Mouse (Mus musculus): ENCODE results near the gene Ppia. TPM values are rescaled to one million over a fixed set of nuclear protein-coding genes. Genes with fewer than 3 reads are reported as not detected.

Ppia gene
- polyA plus RNA-seq, 1 experiment from 2014 or later = 5,401 TPM

DNA sequence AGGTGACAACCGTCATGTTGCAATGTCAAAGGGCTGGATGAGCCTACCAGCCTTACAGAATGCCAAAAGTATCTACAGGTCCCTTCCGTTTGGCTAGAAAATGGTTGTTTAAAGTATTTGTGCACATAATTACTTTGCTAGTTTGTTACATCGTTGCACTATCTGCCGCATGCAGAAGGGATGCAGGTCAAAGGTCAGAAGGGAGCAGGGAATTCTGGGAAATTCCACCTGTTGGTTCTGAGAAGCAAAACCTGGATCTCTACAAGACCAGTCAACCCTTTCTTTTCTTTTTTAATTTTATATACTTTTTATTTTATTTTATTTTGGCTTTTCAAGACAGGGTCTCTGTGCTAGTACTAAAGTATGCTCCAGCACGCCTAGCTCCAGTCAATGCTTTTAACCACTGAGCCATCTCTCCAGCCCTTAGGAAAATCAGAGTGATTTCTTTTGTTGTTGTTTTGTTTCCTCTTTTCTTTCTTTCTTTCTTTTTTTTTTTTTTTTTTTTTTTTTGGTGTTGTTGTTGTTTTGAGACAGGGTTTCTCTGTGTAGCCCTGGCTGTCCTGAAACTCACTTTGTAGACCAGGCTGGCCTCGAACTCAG lies 27.0 kb upstream of the Ppia start:
- H3K4me2 ChIP-seq = peak overlapping the region; percentile 91
- DNase-seq (ENCODE audit: low spot score) = no peak
- peak overlapping the region; percentile 86 for H3K4me3 ChIP-seq (ENCODE audit: low read depth, low read length)
- no peaks in the 10 kb centered on the region for H3K9me3 ChIP-seq (ENCODE audit: control insufficient read depth, low read length)
- H3K36me3 ChIP-seq (ENCODE audit: control insufficient read depth, insufficient read depth, low read length) = peaks cover 9% of the 10 kb centered on the region; the same call in 1 of the 2 replicates
- H3K4me1 ChIP-seq (replicated peaks; ENCODE audit: control insufficient read depth, insufficient read depth, low read length) = peaks cover 27% of the 10 kb centered on the region
- peak overlapping the region; percentile 96 for H3K27ac ChIP-seq (ENCODE audit: low read depth, low read length)
- WGBS = 89% methylated on average over 6 of the region's 6 CpGs
- peak overlapping the region; percentile 77 for H3K9ac ChIP-seq (ENCODE audit: low read depth, low read length)
- H3K27me3 ChIP-seq (replicated peaks; ENCODE audit: control insufficient read depth, insufficient read depth, low read length) = no peaks in the 10 kb centered on the region
- no peak for ATAC-seq (replicated peaks; ENCODE audit: low FRiP score)

DNA sequence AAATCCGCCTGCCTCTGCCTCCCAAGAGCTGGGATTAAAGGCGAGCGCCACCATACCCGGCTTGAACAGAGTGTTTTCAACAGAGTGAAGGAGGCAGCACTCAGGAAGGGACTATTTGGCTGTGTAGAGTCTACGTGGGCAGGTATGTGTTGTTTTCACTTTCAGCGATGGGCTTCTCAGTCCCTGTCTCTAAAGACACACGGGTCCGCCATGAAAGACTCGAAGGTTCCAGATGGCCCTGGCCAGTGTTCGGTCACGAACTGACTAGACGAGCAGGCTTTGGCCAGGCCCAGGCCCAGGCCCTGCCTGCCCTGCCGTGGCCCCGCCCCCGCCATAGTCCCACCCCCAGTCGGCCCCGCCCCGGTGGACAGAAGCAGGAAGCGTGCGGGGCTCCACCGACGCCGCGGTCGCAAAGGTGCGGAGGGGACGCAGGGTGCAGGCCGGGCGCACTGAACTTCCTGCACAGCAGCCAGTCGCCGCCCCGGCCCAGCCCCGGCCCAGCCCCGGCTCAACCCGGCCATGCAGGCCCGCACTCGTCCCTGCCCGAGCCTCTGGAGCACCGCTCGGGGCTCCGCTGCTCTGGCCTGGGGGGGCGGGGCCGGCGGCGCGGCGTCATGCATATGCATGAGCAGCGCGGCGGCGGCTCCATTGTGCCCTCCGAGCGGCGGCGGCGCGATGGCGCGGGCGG lies 26.4 kb upstream of the Ppia start, which contains the start of gene Zmiz2:
Gene Zmiz2 (plus strand): TSS at position 349 of the 688 bp plus-strand sequence.
- peak within 1 kb of the TSS; percentile 77 for H3K9ac ChIP-seq (ENCODE audit: low read depth, low read length)
- H3K36me3 ChIP-seq (ENCODE audit: control insufficient read depth, insufficient read depth, low read length) = peaks cover 9% of the 10 kb centered on the region; the same call in 1 of the 2 replicates
- H3K27me3 ChIP-seq (replicated peaks; ENCODE audit: control insufficient read depth, insufficient read depth, low read length) = no peaks in the 10 kb centered on the region
- peak within 1 kb of the TSS; percentile 96 for H3K27ac ChIP-seq (ENCODE audit: low read depth, low read length)
- no peaks in the 10 kb centered on the region for H3K9me3 ChIP-seq (ENCODE audit: control insufficient read depth, low read length)
- peak; percentile 98 for DNase-seq (ENCODE audit: low spot score)
- WGBS = 6% methylated on average over 43 of the region's 60 CpGs
- H3K4me2 ChIP-seq = peak within 1 kb of the TSS; percentile 91
- H3K4me3 ChIP-seq (ENCODE audit: low read depth, low read length) = peak within 1 kb of the TSS; percentile 86
- ATAC-seq (replicated peaks; ENCODE audit: low FRiP score) = peak; percentile 99
- H3K4me1 ChIP-seq (replicated peaks; ENCODE audit: control insufficient read depth, insufficient read depth, low read length) = peaks cover 27% of the 10 kb centered on the region

GRCm38 (mm10) chr11:6389483-6389921 lies 25.7 kb upstream of the Ppia start:
- Histone ChIP-seq H3K4me3 (ENCODE audit: low read depth, low read length) (peak overlapping the region; percentile 86), H3K4me2 (peak overlapping the region; percentile 91), H3K36me3 (ENCODE audit: control insufficient read depth, insufficient read depth, low read length) (peaks cover 9% of the 10 kb centered on the region; the same call in 1 of the 2 replicates), H3K27me3 (replicated peaks; ENCODE audit: control insufficient read depth, insufficient read depth, low read length) (no peaks in the 10 kb centered on the region), H3K9me3 (ENCODE audit: control insufficient read depth, low read length) (no peaks in the 10 kb centered on the region), H3K9ac (ENCODE audit: low read depth, low read length) (peak overlapping the region; percentile 77), H3K27ac (ENCODE audit: low read depth, low read length) (peak overlapping the region; percentile 96), H3K4me1 (replicated peaks; ENCODE audit: control insufficient read depth, insufficient read depth, low read length) (peaks cover 27% of the 10 kb centered on the region)
- WGBS = under 1% methylated on average over 40 of the region's 43 CpGs
- ATAC-seq (replicated peaks; ENCODE audit: low FRiP score) (peak; percentile 5; the same call in 1 of the 2 replicates), DNase-seq (ENCODE audit: low spot score) (peak; percentile 53)

DNA sequence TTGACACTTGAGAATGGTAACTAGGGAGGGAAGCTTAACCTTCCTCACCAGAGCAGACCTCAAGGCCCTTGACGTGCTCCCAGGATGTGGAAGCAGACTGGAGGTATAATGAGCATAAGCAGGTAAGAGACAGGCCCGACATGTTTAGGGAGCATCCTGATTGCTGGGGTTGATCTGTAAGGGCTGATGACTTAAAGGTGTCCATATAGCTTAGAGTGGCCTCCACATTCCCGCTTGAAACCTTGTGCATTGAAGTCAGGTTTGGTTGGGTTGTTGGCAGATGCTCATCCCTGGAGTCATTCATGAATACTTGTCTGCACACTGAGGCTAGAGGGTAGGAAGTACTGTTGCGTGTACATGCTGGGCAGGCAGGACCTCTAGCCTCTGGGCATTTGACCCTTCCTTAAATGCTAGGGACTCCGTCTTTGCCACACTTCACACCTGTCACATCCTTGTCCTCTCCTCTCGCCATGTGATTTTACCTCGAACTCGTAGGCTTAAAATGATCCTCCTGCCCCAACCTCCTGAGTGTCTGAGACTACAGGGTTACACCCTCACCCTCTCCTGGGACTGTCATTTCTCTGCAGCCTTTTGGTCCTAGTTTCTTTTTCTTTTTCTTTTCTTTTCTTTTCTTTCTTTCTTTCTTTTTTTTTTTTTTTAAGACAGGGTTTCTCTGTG lies 24.7 kb upstream of the Ppia start:
- H3K27me3 ChIP-seq (replicated peaks; ENCODE audit: control insufficient read depth, insufficient read depth, low read length) = no peaks in the 10 kb centered on the region
- peak overlapping the region; percentile 86 for H3K4me3 ChIP-seq (ENCODE audit: low read depth, low read length)
- H3K9me3 ChIP-seq (ENCODE audit: control insufficient read depth, low read length) = no peaks in the 10 kb centered on the region
- H3K27ac ChIP-seq (ENCODE audit: low read depth, low read length) = no peak overlapping the region
- WGBS = 80% methylated on average over 8 of the region's 8 CpGs
- ATAC-seq (replicated peaks; ENCODE audit: low FRiP score) (no peak), DNase-seq (ENCODE audit: low spot score) (no peak)
- peaks cover 9% of the 10 kb centered on the region; the same call in 1 of the 2 replicates for H3K36me3 ChIP-seq (ENCODE audit: control insufficient read depth, insufficient read depth, low read length)
- peak overlapping the region; percentile 77 for H3K9ac ChIP-seq (ENCODE audit: low read depth, low read length)
- peaks cover 27% of the 10 kb centered on the region for H3K4me1 ChIP-seq (replicated peaks; ENCODE audit: control insufficient read depth, insufficient read depth, low read length)
- H3K4me2 ChIP-seq = peak overlapping the region; percentile 91

GRCm38 (mm10) chr11:6391516-6392276 lies 23.5 kb upstream of the Ppia start:
- Histone ChIP-seq H3K9ac (ENCODE audit: low read depth, low read length) (no peak overlapping the region; the same call in 1 of the 2 replicates), H3K4me3 (ENCODE audit: low read depth, low read length) (no peak overlapping the region), H3K4me2 (no peak overlapping the region), H3K4me1 (replicated peaks; ENCODE audit: control insufficient read depth, insufficient read depth, low read length) (peaks cover 27% of the 10 kb centered on the region), H3K27me3 (replicated peaks; ENCODE audit: control insufficient read depth, insufficient read depth, low read length) (no peaks in the 10 kb centered on the region), H3K9me3 (ENCODE audit: control insufficient read depth, low read length) (no peaks in the 10 kb centered on the region), H3K36me3 (ENCODE audit: control insufficient read depth, insufficient read depth, low read length) (peaks cover 19% of the 10 kb centered on the region; the same call in 1 of the 2 replicates), H3K27ac (ENCODE audit: low read depth, low read length) (no peak overlapping the region)
- WGBS = 77% methylated on average over 8 of the region's 8 CpGs
- ATAC-seq (replicated peaks; ENCODE audit: low FRiP score) = no peak
- no peak for DNase-seq (ENCODE audit: low spot score)

GRCm38 (mm10) chr11:6392857-6393256 lies 22.4 kb upstream of the Ppia start:
- ATAC-seq (replicated peaks; ENCODE audit: low FRiP score) (no peak), DNase-seq (ENCODE audit: low spot score) (no peak)
- 54% methylated on average over 6 of the region's 6 CpGs for WGBS
- Histone ChIP-seq H3K9me3 (ENCODE audit: control insufficient read depth, low read length) (no peaks in the 10 kb centered on the region), H3K27ac (ENCODE audit: low read depth, low read length) (no peak overlapping the region), H3K27me3 (replicated peaks; ENCODE audit: control insufficient read depth, insufficient read depth, low read length) (no peaks in the 10 kb centered on the region), H3K4me1 (replicated peaks; ENCODE audit: control insufficient read depth, insufficient read depth, low read length) (peaks cover 27% of the 10 kb centered on the region), H3K36me3 (ENCODE audit: control insufficient read depth, insufficient read depth, low read length) (peaks cover 29% of the 10 kb centered on the region; the same call in 1 of the 2 replicates), H3K9ac (ENCODE audit: low read depth, low read length) (no peak overlapping the region), H3K4me2 (no peak overlapping the region), H3K4me3 (ENCODE audit: low read depth, low read length) (no peak overlapping the region)

GRCm38 (mm10) chr11:6393866-6394265 lies 21.4 kb upstream of the Ppia start:
- 88% methylated on average over 1 of the region's 1 CpGs for WGBS
- Histone ChIP-seq H3K4me2 (no peak overlapping the region), H3K9ac (ENCODE audit: low read depth, low read length) (no peak overlapping the region), H3K4me3 (ENCODE audit: low read depth, low read length) (no peak overlapping the region), H3K36me3 (ENCODE audit: control insufficient read depth, insufficient read depth, low read length) (peaks cover 38% of the 10 kb centered on the region; the same call in 1 of the 2 replicates), H3K27ac (ENCODE audit: low read depth, low read length) (no peak overlapping the region), H3K27me3 (replicated peaks; ENCODE audit: control insufficient read depth, insufficient read depth, low read length) (no peaks in the 10 kb centered on the region), H3K9me3 (ENCODE audit: control insufficient read depth, low read length) (no peaks in the 10 kb centered on the region), H3K4me1 (replicated peaks; ENCODE audit: control insufficient read depth, insufficient read depth, low read length) (peaks cover 27% of the 10 kb centered on the region)
- DNase-seq (ENCODE audit: low spot score) (no peak), ATAC-seq (replicated peaks; ENCODE audit: low FRiP score) (no peak)

DNA sequence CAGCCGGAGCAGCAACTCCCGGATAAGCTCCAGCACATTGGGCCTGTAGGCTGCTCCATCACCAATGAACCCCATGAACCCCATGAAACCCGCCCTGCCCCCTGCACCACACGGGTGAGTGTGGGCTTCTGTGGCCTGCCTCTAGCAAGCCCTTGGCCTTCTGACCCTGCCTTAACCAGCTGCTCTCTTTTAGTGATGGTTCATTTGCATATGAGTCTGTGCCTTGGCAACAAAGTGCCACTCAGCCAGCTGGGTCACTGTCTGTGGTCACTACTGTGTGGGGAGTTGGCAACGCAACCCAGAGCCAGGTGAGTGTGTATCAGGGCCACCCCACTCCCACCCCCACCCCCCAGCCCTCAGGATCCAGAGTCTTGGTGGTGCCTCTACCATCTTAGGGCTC lies 19.7 kb upstream of the Ppia start:
- no peak overlapping the region for H3K4me3 ChIP-seq (ENCODE audit: low read depth, low read length)
- 91% methylated on average over 5 of the region's 5 CpGs for WGBS
- no peak for DNase-seq (ENCODE audit: low spot score)
- peaks cover 48% of the 10 kb centered on the region for H3K36me3 ChIP-seq (ENCODE audit: control insufficient read depth, insufficient read depth, low read length)
- H3K27ac ChIP-seq (ENCODE audit: low read depth, low read length) = no peak overlapping the region
- no peak overlapping the region for H3K4me2 ChIP-seq
- no peaks in the 10 kb centered on the region for H3K9me3 ChIP-seq (ENCODE audit: control insufficient read depth, low read length)
- no peaks in the 10 kb centered on the region for H3K27me3 ChIP-seq (replicated peaks; ENCODE audit: control insufficient read depth, insufficient read depth, low read length)
- no peak for ATAC-seq (replicated peaks; ENCODE audit: low FRiP score)
- H3K9ac ChIP-seq (ENCODE audit: low read depth, low read length) = no peak overlapping the region
- peaks cover 18% of the 10 kb centered on the region for H3K4me1 ChIP-seq (replicated peaks; ENCODE audit: control insufficient read depth, insufficient read depth, low read length)
